Mouse (Mus musculus) forebrain, embryonic 13.5 days (tissue): Measurements from ENCODE around the gene Aff3. TPM values are rescaled to one million over a fixed set of nuclear protein-coding genes. Genes with fewer than 3 reads are reported as not detected.

Source experiments
- ATAC-seq: fragments of 200-750 bp; cut with Nextera tagmentation; 2 replicates; pipeline ENCODE4 v1.8.0; 2017
- H3K27ac ChIP-seq: fragments of 300-500 bp; sonication (generic); 2 replicates; pipeline ENCODE4 v1.5.1; 2015; ENCODE audit warnings: inconsistent platforms, mild to moderate bottlenecking, moderate library complexity
- H3K27me3 ChIP-seq: fragments of 300-500 bp; sonication (generic); 2 replicates; pipeline ENCODE4 v1.6.1; 2015; ENCODE audit warnings: mild to moderate bottlenecking, inconsistent platforms
- H3K36me3 ChIP-seq: fragments of 300-500 bp; sonication (generic); 2 replicates; pipeline ENCODE4 v1.6.1; 2015; ENCODE audit warnings: mild to moderate bottlenecking, inconsistent platforms; ENCODE audit not compliant: poor library complexity, severe bottlenecking
- H3K4me1 ChIP-seq: fragments of 300-500 bp; sonication (generic); 2 replicates; pipeline ENCODE4 v1.6.1; 2015; ENCODE audit warnings: inconsistent platforms
- H3K4me2 ChIP-seq: fragments of 300-500 bp; sonication (generic); 2 replicates; pipeline ENCODE4 v1.6.1; 2015; ENCODE audit warnings: inconsistent platforms, mild to moderate bottlenecking, moderate library complexity
- H3K4me3 ChIP-seq: fragments of 300-500 bp; sonication (generic); 2 replicates; pipeline ENCODE4 v1.5.1; 2015; ENCODE audit warnings: mild to moderate bottlenecking, inconsistent platforms
- H3K9ac ChIP-seq: fragments of 300-500 bp; sonication (generic); 2 replicates; pipeline ENCODE4 v1.6.1; 2015; ENCODE audit warnings: mild to moderate bottlenecking, inconsistent platforms
- H3K9me3 ChIP-seq: fragments of 300-500 bp; sonication (generic); replicated peaks from 2 replicates; pipeline ENCODE4 v1.6.1; 2016; ENCODE audit warnings: inconsistent platforms
- WGBS: fragments of 180-500 bp; shearing (Covaris S2); methylation state at CpG from one replicate; pipeline ENCODE4 v1.1.7; 2015; 5-methylcytosine and 5-hydroxymethylcytosine counted together
- polyA plus RNA-seq: library from polyadenylated mRNA; unstranded; fragments of >200 nt; fragmentation: Nextera tagmentation; extraction: Ambion mirVana; gene quantifications from 2 replicates; pipeline ENCODE4 v1.2.1, GENCODE M21; 2015

The Aff3 gene
- polyA plus RNA-seq, 1 experiment from 2014 or later = 10.6 TPM

GRCm38 (mm10) chr1:38454921-38455320 lies 209.8 kb downstream of the Aff3 start:
- Histone ChIP-seq H3K27me3 (no peaks in the 10 kb centered on the region), H3K27ac (no peak overlapping the region), H3K4me1 (peaks cover 27% of the 10 kb centered on the region), H3K4me2 (no peak overlapping the region), H3K4me3 (no peak overlapping the region), H3K9me3 (no peaks in the 10 kb centered on the region), H3K9ac (no peak overlapping the region), H3K36me3 (no peaks in the 10 kb centered on the region)
- no peak for ATAC-seq
- 96% methylated on average over 8 of the region's 8 CpGs for WGBS

GRCm38 (mm10) chr1:38451367-38451766 lies 213.4 kb downstream of the Aff3 start:
- H3K4me2 ChIP-seq = no peak overlapping the region
- peaks cover 29% of the 10 kb centered on the region for H3K4me1 ChIP-seq
- no peak overlapping the region for H3K9ac ChIP-seq
- ATAC-seq = no peak
- H3K36me3 ChIP-seq = no peaks in the 10 kb centered on the region
- H3K27me3 ChIP-seq = no peaks in the 10 kb centered on the region
- H3K27ac ChIP-seq = peak overlapping the region; percentile 53; the same call in 1 of the 2 replicates
- no peak overlapping the region for H3K4me3 ChIP-seq
- H3K9me3 ChIP-seq = no peaks in the 10 kb centered on the region
- 93% methylated on average over 6 of the region's 6 CpGs for WGBS

GRCm38 (mm10) chr1:38450677-38451076 lies 214.1 kb downstream of the Aff3 start:
- ATAC-seq = peak; percentile 88
- H3K27ac ChIP-seq = peak overlapping the region; percentile 53

GRCm38 (mm10) chr1:38449816-38450478 lies 214.8 kb downstream of the Aff3 start:
- no peak overlapping the region for H3K4me3 ChIP-seq
- H3K4me1 ChIP-seq = peaks cover 40% of the 10 kb centered on the region
- H3K36me3 ChIP-seq = no peaks in the 10 kb centered on the region
- H3K4me2 ChIP-seq = no peak overlapping the region
- 69% methylated on average over 7 of the region's 7 CpGs for WGBS
- peak overlapping the region; percentile 53 for H3K27ac ChIP-seq
- no peaks in the 10 kb centered on the region for H3K27me3 ChIP-seq
- ATAC-seq = no peak
- no peaks in the 10 kb centered on the region for H3K9me3 ChIP-seq
- H3K9ac ChIP-seq = no peak overlapping the region

More at GRCm38 (mm10) chr1:38450677-38451076, 214.1 kb downstream of the Aff3 start:
- Histone ChIP-seq H3K27me3 (no peaks in the 10 kb centered on the region), H3K4me2 (no peak overlapping the region), H3K4me1 (peaks cover 36% of the 10 kb centered on the region), H3K36me3 (no peaks in the 10 kb centered on the region), H3K9ac (no peak overlapping the region), H3K4me3 (no peak overlapping the region), H3K9me3 (no peaks in the 10 kb centered on the region)
- 66% methylated on average over 12 of the region's 12 CpGs for WGBS

GRCm38 (mm10) chr1:38448854-38449253 lies 215.9 kb downstream of the Aff3 start:
- H3K27me3 ChIP-seq = no peaks in the 10 kb centered on the region
- no peak overlapping the region for H3K27ac ChIP-seq
- 73% methylated on average over 3 of the region's 3 CpGs for WGBS
- H3K36me3 ChIP-seq = no peaks in the 10 kb centered on the region
- no peak overlapping the region for H3K9ac ChIP-seq
- ATAC-seq = no peak
- H3K4me2 ChIP-seq = no peak overlapping the region
- peaks cover 40% of the 10 kb centered on the region for H3K4me1 ChIP-seq
- no peak overlapping the region for H3K4me3 ChIP-seq
- H3K9me3 ChIP-seq = no peaks in the 10 kb centered on the region

GRCm38 (mm10) chr1:38447581-38447980 lies 217.2 kb downstream of the Aff3 start:
- Histone ChIP-seq H3K9ac (no peak overlapping the region), H3K9me3 (no peaks in the 10 kb centered on the region), H3K4me1 (peaks cover 51% of the 10 kb centered on the region), H3K4me3 (no peak overlapping the region), H3K27ac (no peak overlapping the region), H3K36me3 (no peaks in the 10 kb centered on the region), H3K4me2 (no peak overlapping the region), H3K27me3 (no peaks in the 10 kb centered on the region)
- WGBS = 98% methylated on average over 2 of the region's 2 CpGs
- no peak for ATAC-seq

- no peak for ATAC-seq
Measured at GRCm38 (mm10) chr1:38446152-38446820, 218.5 kb downstream of the Aff3 start.

GRCm38 (mm10) chr1:38442887-38443286 lies 221.9 kb downstream of the Aff3 start:
- no peak overlapping the region for H3K27ac ChIP-seq
- no peaks in the 10 kb centered on the region for H3K27me3 ChIP-seq
- H3K36me3 ChIP-seq = no peaks in the 10 kb centered on the region
- ATAC-seq = no peak
- no peak overlapping the region for H3K4me3 ChIP-seq
- peaks cover 73% of the 10 kb centered on the region for H3K4me1 ChIP-seq
- no peak overlapping the region for H3K4me2 ChIP-seq
- no peaks in the 10 kb centered on the region for H3K9me3 ChIP-seq
- WGBS = 91% methylated on average over 3 of the region's 3 CpGs
- H3K9ac ChIP-seq = no peak overlapping the region

More at GRCm38 (mm10) chr1:38446152-38446820, 218.5 kb downstream of the Aff3 start:
- H3K9ac ChIP-seq = no peak overlapping the region
- no peaks in the 10 kb centered on the region for H3K9me3 ChIP-seq
- H3K36me3 ChIP-seq = no peaks in the 10 kb centered on the region
- no peak overlapping the region for H3K4me3 ChIP-seq
- no peaks in the 10 kb centered on the region for H3K27me3 ChIP-seq
- WGBS = 77% methylated on average over 12 of the region's 12 CpGs
- 0 out of 2 replicates have a peak overlapping the region, but pooled peaks have one; percentile 15 for H3K27ac ChIP-seq
- H3K4me2 ChIP-seq = no peak overlapping the region
- H3K4me1 ChIP-seq = peaks cover 61% of the 10 kb centered on the region

- H3K9ac ChIP-seq = no peak overlapping the region
- no peaks in the 10 kb centered on the region for H3K27me3 ChIP-seq
- no peaks in the 10 kb centered on the region for H3K36me3 ChIP-seq
- ATAC-seq = no peak
- no peak overlapping the region for H3K4me3 ChIP-seq
- WGBS = 81% methylated on average over 9 of the region's 9 CpGs
- H3K27ac ChIP-seq = no peak overlapping the region
- no peak overlapping the region for H3K4me2 ChIP-seq
- H3K9me3 ChIP-seq = no peaks in the 10 kb centered on the region
- peaks cover 77% of the 10 kb centered on the region for H3K4me1 ChIP-seq
Measured at GRCm38 (mm10) chr1:38442479-38442878, 222.3 kb downstream of the Aff3 start.

GRCm38 (mm10) chr1:38441800-38442199 lies 223.0 kb downstream of the Aff3 start:
- Histone ChIP-seq H3K36me3 (no peaks in the 10 kb centered on the region), H3K4me2 (no peak overlapping the region), H3K4me1 (peaks cover 80% of the 10 kb centered on the region), H3K27me3 (no peaks in the 10 kb centered on the region), H3K9ac (no peak overlapping the region), H3K4me3 (no peak overlapping the region), H3K9me3 (no peaks in the 10 kb centered on the region), H3K27ac (peak overlapping the region; percentile 33)
- ATAC-seq = no peak
- 46% methylated on average over 2 of the region's 2 CpGs for WGBS

- ATAC-seq = no peak
- Histone ChIP-seq H3K4me3 (no peak overlapping the region), H3K27me3 (no peaks in the 10 kb centered on the region), H3K4me2 (no peak overlapping the region), H3K9ac (0 out of 2 replicates have a peak overlapping the region, but pooled peaks have one; percentile 4), H3K9me3 (no peaks in the 10 kb centered on the region), H3K36me3 (no peaks in the 10 kb centered on the region), H3K27ac (peak overlapping the region; percentile 92), H3K4me1 (peaks cover 81% of the 10 kb centered on the region)
- WGBS = 63% methylated on average over 6 of the region's 6 CpGs
Measured at GRCm38 (mm10) chr1:38440471-38440815, 224.3 kb downstream of the Aff3 start.

- H3K9ac ChIP-seq = 0 out of 2 replicates have a peak overlapping the region, but pooled peaks have one; percentile 4
Measured at GRCm38 (mm10) chr1:38439751-38440470, 224.8 kb downstream of the Aff3 start.

More at GRCm38 (mm10) chr1:38439751-38440470, 224.8 kb downstream of the Aff3 start:
- ATAC-seq = no peak
- 22% methylated on average over 4 of the region's 4 CpGs for WGBS
- Histone ChIP-seq H3K4me3 (no peak overlapping the region), H3K36me3 (no peaks in the 10 kb centered on the region), H3K27me3 (no peaks in the 10 kb centered on the region), H3K4me2 (peak overlapping the region; percentile 36), H3K4me1 (peaks cover 79% of the 10 kb centered on the region), H3K9me3 (no peaks in the 10 kb centered on the region), H3K27ac (peak overlapping the region; percentile 92)
